Mouse (Mus musculus) kidney, embryonic 14.5 days (tissue): Measurements from ENCODE around the gene Acrv1. TPM values are rescaled to one million over a fixed set of nuclear protein-coding genes. Genes with fewer than 3 reads are reported as not detected.
"Not testable (repeated sequence)": the region's sequence is repeated elsewhere in the genome, so short reads cannot be mapped to it uniquely, and the experiment has no call there.

Source experiments
- ATAC-seq: fragments of 200-750 bp; cut with Nextera tagmentation; 2 replicates; pipeline ENCODE4 v1.8.0; 2017; ENCODE audit warnings: moderate number of reproducible peaks, mild to moderate bottlenecking, moderate TSS enrichment, moderate library complexity; ENCODE audit not compliant: low FRiP score, low TSS enrichment
- H3K27ac ChIP-seq: fragments of 300-500 bp; sonication (generic); 2 replicates; pipeline ENCODE4 v1.5.1; 2014; ENCODE audit warnings: low read depth, mild to moderate bottlenecking, low read length, moderate library complexity, mixed read lengths
- H3K27me3 ChIP-seq: fragments of 300-500 bp; sonication (generic); 2 replicates; pipeline ENCODE4 v1.6.1; 2014; ENCODE audit warnings: mild to moderate bottlenecking, low read length; ENCODE audit not compliant: control insufficient read depth, insufficient read depth
- H3K36me3 ChIP-seq: fragments of 300-500 bp; sonication (generic); 2 replicates; pipeline ENCODE4 v1.6.1; 2014; ENCODE audit warnings: low read length, mixed read lengths; ENCODE audit not compliant: control insufficient read depth, insufficient read depth
- H3K4me1 ChIP-seq: fragments of 300-500 bp; sonication (generic); 2 replicates; pipeline ENCODE4 v1.6.1; 2014; ENCODE audit warnings: low read length, mixed read lengths; ENCODE audit not compliant: control insufficient read depth, insufficient read depth
- H3K4me2 ChIP-seq: fragments of 300-500 bp; sonication (generic); replicated peaks from 2 replicates; pipeline ENCODE4 v1.6.1; 2014; ENCODE audit warnings: low read depth, mild to moderate bottlenecking, low read length
- H3K4me3 ChIP-seq: fragments of 300-500 bp; sonication (generic); 2 replicates; pipeline ENCODE4 v1.5.1; 2014; ENCODE audit warnings: mild to moderate bottlenecking, low read length
- H3K9ac ChIP-seq: fragments of 300-500 bp; sonication (generic); 2 replicates; pipeline ENCODE4 v1.6.1; 2014; ENCODE audit warnings: low read depth, mild to moderate bottlenecking, low read length, moderate library complexity
- H3K9me3 ChIP-seq: fragments of 300-500 bp; sonication (generic); 2 replicates; pipeline ENCODE4 v1.6.1; 2016; ENCODE audit warnings: low read length; ENCODE audit not compliant: control insufficient read depth
- WGBS: fragments of 180-500 bp; shearing (Covaris S2); extraction: QIAGEN DNeasy Blood & Tissue Kit; methylation state at CpG from one replicate; pipeline ENCODE4 v1.1.7; 2014; 5-methylcytosine and 5-hydroxymethylcytosine counted together
- polyA plus RNA-seq: library from polyadenylated mRNA; unstranded; fragments of >200 nt; fragmentation: Nextera tagmentation; extraction: Ambion mirVana; gene quantifications from 2 replicates; pipeline ENCODE4 v1.2.1, GENCODE M21; 2014

Acrv1 gene
- polyA plus RNA-seq, result not detected in 2 replicates

DNA sequence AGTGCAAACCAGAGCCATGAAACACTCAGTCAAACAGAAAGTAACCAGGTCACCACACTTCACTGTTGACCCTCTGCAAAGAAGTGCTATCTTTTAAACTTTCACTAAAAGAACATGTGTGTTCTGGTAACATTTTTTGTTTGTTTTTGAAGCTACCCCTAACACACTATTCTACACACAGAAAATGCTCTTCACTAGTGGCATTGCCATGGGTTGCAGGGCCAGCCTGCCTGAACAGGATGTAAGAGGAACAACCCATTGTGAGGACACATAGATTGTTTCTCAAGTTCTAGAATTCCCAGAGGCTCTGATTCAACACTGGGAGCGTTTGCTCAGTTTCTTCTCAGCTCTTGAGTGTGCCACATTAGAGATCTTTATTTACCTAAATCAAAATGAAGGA is at the start of gene Acrv1:
Gene Acrv1 (plus strand): TSS at position 301 of the 400 bp plus-strand sequence.
- Histone ChIP-seq H3K27ac (no peak within 1 kb of the TSS), H3K9me3 (no peaks in the 10 kb centered on the region), H3K36me3 (no peaks in the 10 kb centered on the region), H3K4me2 (no peak within 1 kb of the TSS), H3K27me3 (no peaks in the 10 kb centered on the region), H3K9ac (no peak within 1 kb of the TSS), H3K4me3 (no peak within 1 kb of the TSS), H3K4me1 (no peaks in the 10 kb centered on the region)
- 74% methylated on average over 1 of the region's 1 CpGs for WGBS
- ATAC-seq, result no peak

DNA sequence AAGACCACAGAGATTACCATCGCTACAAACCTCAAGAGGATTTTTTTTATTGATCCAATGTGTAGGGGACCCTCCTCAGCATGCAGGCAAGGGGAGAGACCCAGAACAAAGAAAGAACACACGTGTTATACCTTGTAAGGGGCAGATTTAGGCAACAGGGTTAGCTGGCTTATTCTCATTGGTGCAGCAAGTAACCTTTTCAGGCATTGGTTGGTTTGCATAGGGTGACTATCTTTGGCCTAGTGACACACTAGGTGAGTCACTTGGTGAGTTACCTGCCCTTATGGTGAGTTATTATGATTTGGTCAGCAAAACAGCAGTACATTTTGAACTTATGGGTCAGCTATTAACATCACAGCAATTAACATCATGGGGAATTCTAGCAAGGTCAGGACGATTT is 49.7 kb upstream of the Acrv1 start, which contains the start of gene A630095E13Rik:
Gene A630095E13Rik (minus strand): TSS at position 101 of the 400 bp plus-strand sequence.
- 57% methylated on average over 3 of the region's 3 CpGs for WGBS
- H3K36me3 ChIP-seq, H3K4me1 ChIP-seq, ATAC-seq, H3K4me3 ChIP-seq, H3K27me3 ChIP-seq, H3K9ac ChIP-seq, H3K4me2 ChIP-seq, H3K27ac ChIP-seq, H3K9me3 ChIP-seq: not testable (repeated sequence)

- Histone ChIP-seq H3K4me1 (no peaks in the 10 kb centered on the region), H3K9ac (no peak overlapping the region), H3K4me2 (no peak overlapping the region), H3K36me3 (no peaks in the 10 kb centered on the region), H3K4me3 (no peak overlapping the region), H3K27ac (no peak overlapping the region), H3K27me3 (no peaks in the 10 kb centered on the region), H3K9me3 (no peaks in the 10 kb centered on the region)
- ATAC-seq, result no peak
- 66% methylated on average over 2 of the region's 2 CpGs for WGBS
These were observed 11.6 kb upstream of the Acrv1 start for GRCm38 (mm10) chr9:36681424-36681823.

- H3K36me3 ChIP-seq, result no peaks in the 10 kb centered on the region
- no peak overlapping the region for H3K27ac ChIP-seq
- ATAC-seq, result no peak
These were observed 5.7 kb upstream of the Acrv1 start for GRCm38 (mm10) chr9:36687329-36687728.

DNA sequence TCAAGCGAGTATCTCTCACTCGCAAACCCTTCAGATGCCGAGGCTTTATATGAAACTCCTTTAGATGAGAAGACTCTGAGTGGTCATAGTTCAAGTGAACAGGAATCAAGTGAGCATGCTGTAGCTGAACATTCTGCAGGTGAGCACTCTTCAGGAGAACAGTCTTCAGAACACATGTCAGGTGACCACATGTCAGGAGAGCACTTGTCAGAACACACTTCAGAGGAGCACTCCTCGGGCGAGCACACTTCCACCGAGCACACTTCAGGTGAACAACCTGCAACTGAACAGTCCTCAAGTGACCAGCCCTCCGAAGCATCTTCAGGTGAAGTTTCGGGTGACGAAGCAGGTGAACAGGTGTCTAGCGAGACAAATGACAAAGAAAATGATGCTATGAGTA is 1.3 kb downstream of the Acrv1 start:
- no peaks in the 10 kb centered on the region for H3K9me3 ChIP-seq
- no peak overlapping the region for H3K4me3 ChIP-seq
- no peak overlapping the region for H3K27ac ChIP-seq
- 94% methylated on average over 10 of the region's 10 CpGs for WGBS
- no peak for ATAC-seq
- no peaks in the 10 kb centered on the region for H3K27me3 ChIP-seq
- no peaks in the 10 kb centered on the region for H3K4me1 ChIP-seq
- H3K9ac ChIP-seq, result no peak overlapping the region
- H3K36me3 ChIP-seq, result no peaks in the 10 kb centered on the region
- no peak overlapping the region for H3K4me2 ChIP-seq

More at GRCm38 (mm10) chr9:36687329-36687728, 5.7 kb upstream of the Acrv1 start:
- Histone ChIP-seq H3K9ac (no peak overlapping the region), H3K4me2 (no peak overlapping the region), H3K9me3 (no peaks in the 10 kb centered on the region), H3K27me3 (no peaks in the 10 kb centered on the region), H3K4me3 (no peak overlapping the region), H3K4me1 (no peaks in the 10 kb centered on the region)

DNA sequence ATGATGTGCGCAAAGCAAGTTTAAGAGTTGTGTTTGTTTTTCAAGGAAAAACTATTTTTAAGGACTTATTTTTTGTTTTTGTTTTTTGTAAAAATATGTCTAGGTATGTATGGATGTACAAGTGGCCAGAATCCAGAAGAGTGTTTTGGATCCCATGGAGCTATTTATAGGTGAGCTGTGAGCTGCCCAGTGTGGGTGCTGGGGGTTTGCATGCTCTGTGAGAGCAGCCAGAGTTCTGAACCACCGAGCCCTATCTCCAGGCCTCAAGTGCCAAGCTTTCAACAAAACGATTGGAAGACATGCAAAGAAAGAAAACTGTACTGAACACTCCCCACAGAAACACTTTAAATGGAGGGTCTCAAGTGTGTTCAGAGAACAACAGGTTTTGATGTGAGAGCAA is 12.9 kb downstream of the Acrv1 start:
- H3K4me1 ChIP-seq, result no peaks in the 10 kb centered on the region
- H3K9me3 ChIP-seq, result no peaks in the 10 kb centered on the region
- H3K9ac ChIP-seq, result no peak overlapping the region
- no peak overlapping the region for H3K4me3 ChIP-seq
- peaks cover 12% of the 10 kb centered on the region; the same call in 1 of the 2 replicates for H3K36me3 ChIP-seq
- WGBS, result 85% methylated on average over 3 of the region's 3 CpGs
- no peak overlapping the region for H3K4me2 ChIP-seq
- no peak for ATAC-seq
- no peak overlapping the region for H3K27ac ChIP-seq
- no peaks in the 10 kb centered on the region for H3K27me3 ChIP-seq

DNA sequence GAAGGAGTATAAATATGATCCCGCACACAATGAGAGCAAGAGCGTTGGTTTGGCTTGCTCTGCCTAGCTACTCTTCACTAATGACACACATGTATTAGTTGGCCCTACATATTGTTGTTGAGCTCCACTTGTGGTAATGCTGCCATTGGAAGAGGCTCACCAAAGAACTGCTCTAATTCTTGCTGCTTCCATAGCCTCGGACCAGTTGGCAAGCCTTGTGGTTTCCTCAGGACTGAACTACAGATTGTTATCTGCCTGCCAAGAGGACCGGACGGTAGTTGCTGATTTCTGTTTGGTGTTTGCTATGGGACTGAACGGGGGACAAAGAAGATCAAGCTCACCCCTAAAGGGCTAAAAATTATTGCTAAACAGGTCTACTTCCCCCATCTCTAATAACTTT is 14.3 kb downstream of the Acrv1 start:
- WGBS, result 90% methylated on average over 6 of the region's 6 CpGs
- H3K4me2 ChIP-seq, result no peak overlapping the region
- H3K27ac ChIP-seq, result no peak overlapping the region
- peaks cover 17% of the 10 kb centered on the region; the same call in 1 of the 2 replicates for H3K36me3 ChIP-seq
- no peak overlapping the region for H3K4me3 ChIP-seq
- H3K9ac ChIP-seq, result no peak overlapping the region
- no peaks in the 10 kb centered on the region for H3K4me1 ChIP-seq
- no peaks in the 10 kb centered on the region for H3K27me3 ChIP-seq
- no peaks in the 10 kb centered on the region for H3K9me3 ChIP-seq
- no peak for ATAC-seq

DNA sequence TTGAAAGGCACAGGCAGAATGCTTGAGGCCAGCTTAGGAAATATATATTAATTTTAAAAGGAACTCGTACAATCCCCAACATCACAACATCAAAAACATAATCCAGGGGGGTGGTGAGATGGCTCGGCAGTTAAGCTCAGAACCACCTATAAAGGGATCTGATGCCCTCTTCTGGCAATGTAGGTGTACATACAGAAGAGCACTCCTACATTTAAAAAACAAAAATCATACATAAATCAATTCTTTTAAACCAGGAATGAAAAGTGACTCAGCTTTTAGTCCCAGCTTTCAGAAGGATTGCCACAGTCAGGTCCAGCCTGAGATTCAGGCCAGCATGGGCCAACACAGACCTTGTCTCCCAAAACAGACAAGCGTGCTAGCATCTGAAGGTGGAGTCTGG is 23.6 kb downstream of the Acrv1 start:
- Histone ChIP-seq H3K4me3 (no peak overlapping the region), H3K9ac (no peak overlapping the region), H3K9me3 (no peaks in the 10 kb centered on the region), H3K4me1 (no peaks in the 10 kb centered on the region), H3K36me3 (peaks cover 44% of the 10 kb centered on the region; the same call in 1 of the 2 replicates), H3K27me3 (no peaks in the 10 kb centered on the region), H3K27ac (no peak overlapping the region), H3K4me2 (no peak overlapping the region)
- 82% methylated on average over 3 of the region's 3 CpGs for WGBS
- ATAC-seq, result no peak

- Histone ChIP-seq H3K9ac (peak overlapping the region; percentile 81), H3K4me1 (no peaks in the 10 kb centered on the region; the same call in 1 of the 2 replicates), H3K27ac (peak overlapping the region; percentile 95), H3K9me3 (no peaks in the 10 kb centered on the region), H3K4me3 (peak overlapping the region; percentile 75), H3K36me3 (peaks cover 28% of the 10 kb centered on the region), H3K4me2 (peak overlapping the region; percentile 89), H3K27me3 (no peaks in the 10 kb centered on the region)
- under 1% methylated on average over 53 of the region's 53 CpGs for WGBS
- peak; percentile 94 for ATAC-seq
These were observed 33.4 kb downstream of the Acrv1 start for GRCm38 (mm10) chr9:36726131-36727033.
